Comparison of ENCODE assay signal across 16 mouse cellular contexts in the genomic region with DNA sequence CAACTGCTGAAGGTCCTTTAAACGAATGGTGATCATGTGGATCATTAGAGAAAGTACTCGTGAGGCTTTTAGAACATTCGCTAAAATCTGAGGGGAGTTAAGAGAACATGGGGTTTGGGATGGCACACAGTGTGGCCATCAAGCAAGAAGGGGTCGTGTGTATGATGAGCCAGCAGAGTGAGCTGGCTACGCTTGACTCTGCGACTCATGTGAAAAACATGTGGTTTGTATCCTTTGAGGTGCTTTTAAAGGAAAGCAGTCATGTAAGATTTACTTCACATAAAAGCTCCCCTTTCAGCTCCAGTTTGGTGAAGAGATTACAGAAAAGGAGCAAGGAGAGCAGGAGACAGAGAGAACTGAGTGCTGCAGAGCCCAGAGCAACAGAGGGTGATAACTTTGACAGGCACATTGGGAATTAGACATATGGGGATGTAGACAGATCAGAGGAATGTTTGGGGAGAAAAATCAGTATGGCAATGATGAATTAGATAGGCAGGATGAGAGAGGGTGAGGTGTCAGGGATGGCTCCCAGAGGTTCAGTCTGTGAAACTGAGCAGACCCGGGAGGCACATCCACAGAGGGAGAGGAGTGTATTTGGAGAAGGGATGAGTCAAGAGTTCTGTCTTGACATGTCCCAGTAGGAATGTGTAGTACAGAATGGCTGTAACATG.
A peak's percentile ranks its signal among the peaks of the same experiment; 100 is the strongest.
DNase-seq lines count a peak whose midpoint lies in the region; ATAC-seq lines count a peak whose summit lies in the region.
"Had no signal": no experiment of that assay in that cellular context is flagged by ENCODE, and none has a peak within 500 bp of the region (broad histone marks: within the 10 kb centered on the region; RNA-seq: fewer than 3 reads in every experiment).

No protein-coding gene starts in this region.

- 46% methylated on average over 7 of the region's 7 CpGs for WGBS in heart, embryonic 13.5 days
- 58% methylated on average over 7 of the region's 7 CpGs for WGBS in heart, embryonic 10.5 days
- 75% methylated on average over 7 of the region's 7 CpGs for WGBS in midbrain, embryonic 16.5 days
- 82% methylated on average over 7 of the region's 7 CpGs for WGBS in midbrain, embryonic 11.5 days
- WGBS in stomach, embryonic 16.5 days: 47% methylated on average over 7 of the region's 7 CpGs

- ATAC-seq in heart, embryonic 13.5 days (ENCODE audit: extremely low read depth, insufficient number of reproducible peaks, low FRiP score, low TSS enrichment): no peak
- 0 out of 2 replicates have a peak, but pooled peaks have one; percentile 28 for ATAC-seq in midbrain, embryonic 16.5 days
- ATAC-seq in midbrain, embryonic 11.5 days (ENCODE audit: low FRiP score): no peak
- ATAC-seq in stomach, embryonic 16.5 days (ENCODE audit: insufficient read depth, low FRiP score): peak; percentile 80
- ATAC-seq: CD4-positive, CD25-positive, alpha-beta regulatory T cell, adult 4 months had no signal

- H3K4me3 ChIP-seq in heart, embryonic 13.5 days: no peak overlapping the region
- no peak overlapping the region for H3K4me3 ChIP-seq in heart, embryonic 10.5 days
- no peak overlapping the region for H3K4me3 ChIP-seq in midbrain, embryonic 16.5 days (ENCODE audit: low read depth, low read length)
- no peak overlapping the region for H3K4me3 ChIP-seq in midbrain, embryonic 11.5 days (ENCODE audit: low read depth, low read length)
- no peak overlapping the region for H3K4me3 ChIP-seq in stomach, embryonic 16.5 days (replicated peaks; ENCODE audit: low read length)
- H3K4me3 ChIP-seq: liver, embryonic 15.5 days had no signal

- intact Hi-C loops in left cerebral cortex, postnatal 14 days (cut with DNase I): no loop called here

- H3K9me3 ChIP-seq in heart, embryonic 13.5 days: no peaks in the 10 kb centered on the region
- no peaks in the 10 kb centered on the region for H3K9me3 ChIP-seq in heart, embryonic 10.5 days
- H3K9me3 ChIP-seq in midbrain, embryonic 16.5 days (replicated peaks; ENCODE audit: control insufficient read depth, low read length, poor library complexity, severe bottlenecking): no peaks in the 10 kb centered on the region
- no peaks in the 10 kb centered on the region for H3K9me3 ChIP-seq in midbrain, embryonic 11.5 days (ENCODE audit: control insufficient read depth, low read length)
- H3K9me3 ChIP-seq in stomach, embryonic 16.5 days (replicated peaks; ENCODE audit: control insufficient read depth, low read length): no peaks in the 10 kb centered on the region
- H3K9me3 ChIP-seq: liver, embryonic 15.5 days had no signal

- DNase-seq in heart, embryonic 10.5 days (ENCODE audit: low spot score): no peak
- no peak for DNase-seq in midbrain, embryonic 11.5 days (ENCODE audit: low spot score, missing footprints)
- DNase-seq in fibroblast of lung, adult 2 months (ENCODE audit: low read depth): peak; percentile 6
- no peak for DNase-seq in left cerebral cortex, postnatal 14 days (ENCODE audit: low spot score in 2 of 2)
- DNase-seq in right cerebral cortex, postnatal 4 days: no peak
- DNase-seq: adrenal gland, postnatal 14 days; cerebellum, adult 18-20 months; gastrocnemius, postnatal 10 days; heart, postnatal 14 days; layer of hippocampus, adult 9-11 months; spleen, adult 18-20 months had no signal

- peak overlapping the region; percentile 20; the same call in 1 of the 2 replicates for H3K27ac ChIP-seq in heart, embryonic 13.5 days (replicated peaks)
- H3K27ac ChIP-seq in heart, embryonic 10.5 days: no peak overlapping the region; the same call in 1 of the 2 replicates
- H3K27ac ChIP-seq in midbrain, embryonic 16.5 days (ENCODE audit: low read length): no peak overlapping the region
- H3K27ac ChIP-seq in midbrain, embryonic 11.5 days (ENCODE audit: low read depth, low read length): no peak overlapping the region
- H3K27ac ChIP-seq in stomach, embryonic 16.5 days (ENCODE audit: low read length): peak overlapping the region; percentile 21; the same call in 1 of the 2 replicates
- H3K27ac ChIP-seq: liver, embryonic 15.5 days had no signal

- H3K27me3 ChIP-seq in heart, embryonic 13.5 days (replicated peaks): no peaks in the 10 kb centered on the region
- no peaks in the 10 kb centered on the region for H3K27me3 ChIP-seq in heart, embryonic 10.5 days (ENCODE audit: insufficient read depth, poor library complexity, severe bottlenecking)
- no peaks in the 10 kb centered on the region for H3K27me3 ChIP-seq in midbrain, embryonic 16.5 days (ENCODE audit: control insufficient read depth, insufficient read depth, low read depth, low read length)
- H3K27me3 ChIP-seq in midbrain, embryonic 11.5 days (ENCODE audit: control insufficient read depth, insufficient read depth, low read length): no peaks in the 10 kb centered on the region
- H3K27me3 ChIP-seq in stomach, embryonic 16.5 days (ENCODE audit: control insufficient read depth, insufficient read depth, low read length): no peaks in the 10 kb centered on the region
- H3K27me3 ChIP-seq: liver, embryonic 15.5 days had no signal

- no peaks in the 10 kb centered on the region for H3K36me3 ChIP-seq in heart, embryonic 13.5 days
- no peaks in the 10 kb centered on the region for H3K36me3 ChIP-seq in heart, embryonic 10.5 days
- no peaks in the 10 kb centered on the region for H3K36me3 ChIP-seq in midbrain, embryonic 16.5 days (ENCODE audit: control insufficient read depth, insufficient read depth, low read length)
- no peaks in the 10 kb centered on the region for H3K36me3 ChIP-seq in midbrain, embryonic 11.5 days (ENCODE audit: control insufficient read depth, insufficient read depth, low read length)
- H3K36me3 ChIP-seq in stomach, embryonic 16.5 days (ENCODE audit: control insufficient read depth, insufficient read depth, low read length): no peaks in the 10 kb centered on the region
- H3K36me3 ChIP-seq: liver, embryonic 15.5 days had no signal

- H3K9ac ChIP-seq in heart, embryonic 13.5 days: no peak overlapping the region
- no peak overlapping the region for H3K9ac ChIP-seq in midbrain, embryonic 16.5 days (ENCODE audit: low read depth, low read length)
- no peak overlapping the region for H3K9ac ChIP-seq in midbrain, embryonic 11.5 days (ENCODE audit: low read length)
- no peak overlapping the region for H3K9ac ChIP-seq in stomach, embryonic 16.5 days (ENCODE audit: low read length)
- H3K9ac ChIP-seq: liver, embryonic 15.5 days had no signal

- H3K4me1 ChIP-seq in heart, embryonic 13.5 days: peaks cover 7% of the 10 kb centered on the region
- H3K4me1 ChIP-seq in heart, embryonic 10.5 days: peaks cover 10% of the 10 kb centered on the region
- peaks cover 3% of the 10 kb centered on the region; the same call in 1 of the 2 replicates for H3K4me1 ChIP-seq in midbrain, embryonic 16.5 days (ENCODE audit: control insufficient read depth, insufficient read depth, low read length)
- H3K4me1 ChIP-seq in midbrain, embryonic 11.5 days (ENCODE audit: control insufficient read depth, insufficient read depth, low read length): no peaks in the 10 kb centered on the region
- H3K4me1 ChIP-seq in stomach, embryonic 16.5 days (ENCODE audit: control insufficient read depth, insufficient read depth, low read length): no peaks in the 10 kb centered on the region
- H3K4me1 ChIP-seq: liver, embryonic 15.5 days had no signal

- no peak overlapping the region for H3K4me2 ChIP-seq in heart, embryonic 13.5 days
- H3K4me2 ChIP-seq in midbrain, embryonic 16.5 days (ENCODE audit: low read length): no peak overlapping the region
- H3K4me2 ChIP-seq in midbrain, embryonic 11.5 days: no peak overlapping the region
- no peak overlapping the region for H3K4me2 ChIP-seq in stomach, embryonic 16.5 days (ENCODE audit: low read depth, low read length)
- H3K4me2 ChIP-seq: liver, embryonic 15.5 days had no signal

Comparison
In these comparisons a context has a peak if more than half of its experiments do, and no peak if none do; other contexts are left out.
1. ATAC-seq: peak in midbrain, embryonic 16.5 days (single experiment) and stomach, embryonic 16.5 days (single experiment); none in heart, embryonic 13.5 days (single experiment) and midbrain, embryonic 11.5 days (single experiment).
2. H3K27ac ChIP-seq: peak in heart, embryonic 13.5 days (single experiment) and stomach, embryonic 16.5 days (single experiment); none in heart, embryonic 10.5 days (single experiment), midbrain, embryonic 16.5 days (single experiment) and midbrain, embryonic 11.5 days (single experiment).